Comparison of ENCODE assay signal across 19 mouse cellular contexts in the genomic region with DNA sequence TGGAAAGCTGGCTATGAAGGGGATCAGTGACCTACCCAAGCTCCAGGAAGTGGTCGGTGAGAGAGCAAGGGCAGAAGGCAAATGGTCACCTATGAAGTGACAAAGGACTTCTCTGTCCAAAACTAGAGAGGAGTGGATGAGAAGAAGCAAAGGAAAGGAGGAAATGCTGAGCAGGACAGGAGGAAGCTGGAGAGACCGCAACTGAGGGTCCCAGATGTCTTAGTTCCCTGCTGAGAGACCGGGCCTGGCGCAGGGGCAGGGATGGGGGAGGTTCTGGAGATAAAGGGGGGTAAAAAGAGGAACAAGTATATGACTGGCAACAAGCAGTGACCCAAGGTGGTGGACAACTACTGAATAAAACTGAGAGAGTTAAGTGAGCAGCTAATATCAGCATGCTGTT.
A peak's percentile ranks its signal among the peaks of the same experiment; 100 is the strongest.
DNase-seq lines count a peak whose midpoint lies in the region; ATAC-seq and TF ChIP-seq lines count a peak whose summit lies in the region.
"Had no signal": no experiment of that assay in that cellular context is flagged by ENCODE, and none has a peak within 500 bp of the region (broad histone marks: within the 10 kb centered on the region; RNA-seq: fewer than 3 reads in every experiment).

No protein-coding gene starts in this region.

- no peak for TF ChIP-seq POLR2A in MEL (IDR thresholded peaks at IDR 0.05; ENCODE audit: control insufficient read depth in 1 of 2, insufficient read depth in 1 of 2, low read depth in 1 of 2, low read length in 2 of 2, poor library complexity in 1 of 2)

- intact Hi-C loops in heart, postnatal 10 days (cut with DNase I) = no loop called here

- peak overlapping the region; percentile 90 for H3K27ac ChIP-seq in heart, embryonic 13.5 days (replicated peaks)
- no peak overlapping the region; the same call in 1 of the 2 replicates for H3K27ac ChIP-seq in MEL (ENCODE audit: control insufficient read depth, low read depth, low read length)
- H3K27ac ChIP-seq: midbrain, embryonic 10.5 days had no signal

- 71% methylated on average over 4 of the region's 4 CpGs for WGBS in heart, embryonic 13.5 days

- DNase-seq in heart, postnatal 10 days = no peak
- peak; percentile 69 for DNase-seq in MEL (ENCODE audit: low read depth, low spot score)
- no peak for DNase-seq in cerebellum, adult 9-11 months
- DNase-seq in thymus, postnatal 36 days = no peak
- DNase-seq: adrenal gland, adult 8-10 months; cerebellum, adult 11 months; cerebellum, postnatal 25 days; gastrocnemius, postnatal 25 days; kidney, adult 2 months; kidney, postnatal 10 days; lung, postnatal 10 days; right cerebral cortex, postnatal 4 days had no signal

- no peak overlapping the region for H3K4me2 ChIP-seq in heart, embryonic 13.5 days
- H3K4me2 ChIP-seq: liver, embryonic 15.5 days had no signal

- no peak for TF ChIP-seq CTCF in MEL (IDR thresholded peaks at IDR 0.05 in 2 of 3, conservative IDR thresholded peaks at IDR 0.05 in 1 of 3; ENCODE audit: control insufficient read depth in 1 of 3, insufficient read depth in 1 of 3, low read depth in 2 of 3, low read length in 3 of 3, poor library complexity in 1 of 3, severe bottlenecking in 1 of 3)

- H3K27me3 ChIP-seq in heart, embryonic 13.5 days (replicated peaks) = no peaks in the 10 kb centered on the region
- H3K27me3 ChIP-seq in MEL (ENCODE audit: control insufficient read depth in 1 of 2, insufficient read depth in 2 of 2, low read length in 2 of 2) = no peaks in the 10 kb centered on the region
- H3K27me3 ChIP-seq: liver, embryonic 15.5 days; Patski had no signal

- H3K9me3 ChIP-seq in heart, embryonic 13.5 days = no peaks in the 10 kb centered on the region
- H3K9me3 ChIP-seq in MEL (replicated peaks; ENCODE audit: insufficient read depth, low read length) = no peaks in the 10 kb centered on the region
- H3K9me3 ChIP-seq: liver, embryonic 15.5 days; midbrain, embryonic 10.5 days had no signal

- H3K79me2 ChIP-seq in MEL (ENCODE audit: control insufficient read depth, insufficient read depth, low read length, poor library complexity) = no peaks in the 10 kb centered on the region

- no peak overlapping the region for H3K4me3 ChIP-seq in heart, embryonic 13.5 days
- H3K4me3 ChIP-seq in MEL (ENCODE audit: control insufficient read depth in 1 of 2, insufficient read depth in 1 of 2, low read depth in 2 of 2, low read length in 2 of 2) = no peak overlapping the region
- H3K4me3 ChIP-seq: liver, embryonic 15.5 days; midbrain, embryonic 10.5 days had no signal

- TF ChIP-seq EP300 in MEL (IDR thresholded peaks at IDR 0.05; ENCODE audit: low read depth in 1 of 2, low read length in 2 of 2) = peak; percentile 40 to 53; a peak in 3 of 4 replicates

- no peak for TF ChIP-seq RAD21 in MEL (IDR thresholded peaks at IDR 0.05; ENCODE audit: low read depth, low read length)

- H3K4me1 ChIP-seq in heart, embryonic 13.5 days = peaks cover 38% of the 10 kb centered on the region
- peaks cover 21 to 23% of the 10 kb centered on the region in 2 experiments for H3K4me1 ChIP-seq in MEL (ENCODE audit: control insufficient read depth in 1 of 2, insufficient read depth in 2 of 2, low read length in 2 of 2)

- ATAC-seq in heart, embryonic 13.5 days (ENCODE audit: extremely low read depth, insufficient number of reproducible peaks, low FRiP score, low TSS enrichment) = no peak
- ATAC-seq in common myeloid progenitor, adult 5-6 weeks (replicated peaks; ENCODE audit: low read depth, poor library complexity, severe bottlenecking) = peak; percentile 93
- ATAC-seq in megakaryocyte progenitor cell, adult 5-6 weeks (replicated peaks; ENCODE audit: poor library complexity) = peak; percentile 90
- ATAC-seq: forebrain, embryonic 14.5 days; Patski had no signal

- H3K9ac ChIP-seq in heart, embryonic 13.5 days = peak overlapping the region; percentile 30; the same call in 1 of the 2 replicates
- H3K9ac ChIP-seq in MEL (ENCODE audit: control insufficient read depth, low read depth, low read length, poor library complexity, severe bottlenecking) = no peak overlapping the region
- H3K9ac ChIP-seq: liver, embryonic 15.5 days had no signal

- peaks cover 74% of the 10 kb centered on the region for H3K36me3 ChIP-seq in heart, embryonic 13.5 days
- peaks cover 0 to 16% of the 10 kb centered on the region in 2 experiments; a peak in 2 of 4 replicates for H3K36me3 ChIP-seq in MEL (ENCODE audit: control insufficient read depth in 1 of 2, insufficient read depth in 2 of 2, low read length in 2 of 2)
- H3K36me3 ChIP-seq: liver, embryonic 15.5 days; midbrain, embryonic 10.5 days had no signal

TF ChIP-seq in MEL, 35 proteins besides CTCF, POLR2A, EP300 and RAD21:
- no peak for TF ChIP-seq MYB (IDR thresholded peaks at IDR 0.05; ENCODE audit: low read depth, low read length)
- TF ChIP-seq CHD2 (IDR thresholded peaks at IDR 0.05; ENCODE audit: low read length) = no peak
- TF ChIP-seq MAFK (IDR thresholded peaks at IDR 0.05; ENCODE audit: borderline replicate concordance, low read depth, low read length) = no peak
- TF ChIP-seq POLR2AphosphoS2 (IDR thresholded peaks at IDR 0.05; ENCODE audit: low read length) = no peak
- no peak for TF ChIP-seq SMC3 (IDR thresholded peaks at IDR 0.05; ENCODE audit: low read depth, low read length)
- no peak for TF ChIP-seq E2F4 (IDR thresholded peaks at IDR 0.05; ENCODE audit: borderline replicate concordance, low read depth, low read length)
- TF ChIP-seq KAT2A (conservative IDR thresholded peaks at IDR 0.05; ENCODE audit: low read depth, low read length) = no peak
- TF ChIP-seq JUND (IDR thresholded peaks at IDR 0.05; ENCODE audit: low read depth, low read length) = no peak
- TF ChIP-seq GABPA (IDR thresholded peaks at IDR 0.05; ENCODE audit: low read depth, low read length) = no peak
- 0 out of 2 replicates have a peak, but pooled peaks have one; percentile 19 for TF ChIP-seq HCFC1 (IDR thresholded peaks at IDR 0.05; ENCODE audit: low read depth, low read length)
- no peak for TF ChIP-seq NRF1 (IDR thresholded peaks at IDR 0.05; ENCODE audit: insufficient read depth, low read depth, low read length, poor library complexity, severe bottlenecking)
- no peak for TF ChIP-seq ZNF384 (IDR thresholded peaks at IDR 0.05; ENCODE audit: low read depth, low read length)
- TF ChIP-seq ETS1 (IDR thresholded peaks at IDR 0.05; ENCODE audit: low read depth, low read length) = 0 out of 2 replicates have a peak, but pooled peaks have one; percentile 10
- TF ChIP-seq RCOR1 (IDR thresholded peaks at IDR 0.05; ENCODE audit: low read depth, low read length) = no peak
- TF ChIP-seq MEF2A (IDR thresholded peaks at IDR 0.05; ENCODE audit: extremely low read depth, insufficient replicate concordance, low read depth, low read length, poor library complexity, severe bottlenecking) = no peak
- peak; percentile 16; the same call in 1 of the 2 replicates for TF ChIP-seq TAL1 (IDR thresholded peaks at IDR 0.05; ENCODE audit: low read length)
- TF ChIP-seq ELF1 (IDR thresholded peaks at IDR 0.05; ENCODE audit: low read depth, low read length) = no peak
- TF ChIP-seq SIN3A (IDR thresholded peaks at IDR 0.05; ENCODE audit: low read length) = no peak
- TF ChIP-seq BHLHE40 (IDR thresholded peaks at IDR 0.05; ENCODE audit: borderline replicate concordance, low read depth, low read length) = no peak
- 0 out of 2 replicates have a peak, but pooled peaks have one; percentile 19 for TF ChIP-seq GATA1 (IDR thresholded peaks at IDR 0.05; ENCODE audit: low read depth, low read length)
- no peak for TF ChIP-seq USF1 (IDR thresholded peaks at IDR 0.05; ENCODE audit: low read depth, low read length)
- no peak for TF ChIP-seq UBTF (IDR thresholded peaks at IDR 0.05; ENCODE audit: borderline replicate concordance, insufficient read depth, low read depth, low read length)
- peak; percentile 46; the same call in 1 of the 2 replicates for TF ChIP-seq TCF12 (IDR thresholded peaks at IDR 0.05; ENCODE audit: low read depth, low read length)
- TF ChIP-seq NELFE (IDR thresholded peaks at IDR 0.05; ENCODE audit: low read depth, low read length) = no peak
- no peak for TF ChIP-seq MAX (IDR thresholded peaks at IDR 0.05; ENCODE audit: low read length)
- TF ChIP-seq MXI1 (IDR thresholded peaks at IDR 0.05; ENCODE audit: low read depth, low read length) = no peak
- no peak for TF ChIP-seq TBP (IDR thresholded peaks at IDR 0.05; ENCODE audit: low read depth, low read length)
- no peak for TF ChIP-seq POLR2AphosphoS5 (IDR thresholded peaks at IDR 0.05; ENCODE audit: borderline replicate concordance, low read depth, low read length)
- TF ChIP-seq MAZ (IDR thresholded peaks at IDR 0.05; ENCODE audit: low read depth, low read length) = no peak
- TF ChIP-seq MYC (IDR thresholded peaks at IDR 0.05; ENCODE audit: low read depth, low read length) = no peak
- TF ChIP-seq CHD1 (IDR thresholded peaks at IDR 0.05; ENCODE audit: low read depth, low read length) = no peak
- no peak for TF ChIP-seq USF2 (IDR thresholded peaks at IDR 0.05; ENCODE audit: borderline replicate concordance in 1 of 2, insufficient read depth in 1 of 2, low read depth in 1 of 2, low read length in 2 of 2)
- TF ChIP-seq ZC3H11A (IDR thresholded peaks at IDR 0.05; ENCODE audit: low read depth, low read length) = no peak
- no peak for TF ChIP-seq ZMIZ1 (IDR thresholded peaks at IDR 0.05; ENCODE audit: low read depth, low read length)
- TF ChIP-seq ZKSCAN1 (IDR thresholded peaks at IDR 0.05; ENCODE audit: low read depth, low read length) = no peak
